Mouse (Mus musculus) midbrain, embryonic 11.5 days (tissue): ENCODE data around the gene Lrrc61. TPM values are rescaled to one million over a fixed set of nuclear protein-coding genes. Genes with fewer than 3 reads are reported as not detected.

Source experiments
- ATAC-seq: fragments of 200-750 bp; cut with Nextera tagmentation; 2 replicates; pipeline ENCODE4 v1.8.0; 2017; ENCODE audit warnings: moderate TSS enrichment, moderate library complexity; ENCODE audit not compliant: low FRiP score
- DNase-seq: peaks from one replicate; pipeline ENCODE4 v3.0.0; 2015; ENCODE audit warnings: low spot score; ENCODE audit errors: missing footprints
- H3K27ac ChIP-seq: fragments of 300-500 bp; sonication (generic); 2 replicates; pipeline ENCODE4 v1.5.1; 2014; ENCODE audit warnings: low read depth, low read length
- H3K27me3 ChIP-seq: fragments of 300-500 bp; sonication (generic); 2 replicates; pipeline ENCODE4 v1.6.1; 2014; ENCODE audit warnings: mild to moderate bottlenecking, low read length, moderate library complexity, mixed read lengths; ENCODE audit not compliant: control insufficient read depth, insufficient read depth
- H3K36me3 ChIP-seq: fragments of 300-500 bp; sonication (generic); 2 replicates; pipeline ENCODE4 v1.6.1; 2014; ENCODE audit warnings: mild to moderate bottlenecking, low read length, moderate library complexity, mixed read lengths; ENCODE audit not compliant: control insufficient read depth, insufficient read depth
- H3K4me1 ChIP-seq: fragments of 300-500 bp; sonication (generic); 2 replicates; pipeline ENCODE4 v1.6.1; 2014; ENCODE audit warnings: low read length; ENCODE audit not compliant: control insufficient read depth, insufficient read depth
- H3K4me2 ChIP-seq: fragments of 300-500 bp; sonication (generic); 2 replicates; pipeline ENCODE4 v1.6.1; 2014; ENCODE audit warnings: mild to moderate bottlenecking, moderate library complexity
- H3K4me3 ChIP-seq: fragments of 300-500 bp; sonication (generic); 2 replicates; pipeline ENCODE4 v1.5.1; 2014; ENCODE audit warnings: low read depth, low read length
- H3K9ac ChIP-seq: fragments of 300-500 bp; sonication (generic); 2 replicates; pipeline ENCODE4 v1.6.1; 2014; ENCODE audit warnings: low read length
- H3K9me3 ChIP-seq: fragments of 300-500 bp; sonication (generic); 2 replicates; pipeline ENCODE4 v1.6.1; 2016; ENCODE audit warnings: low read length; ENCODE audit not compliant: control insufficient read depth
- WGBS: fragments of 180-500 bp; shearing (Covaris S2); extraction: QIAGEN DNeasy Blood & Tissue Kit; methylation state at CpG from one replicate; pipeline ENCODE4 v1.1.7; 2014; 5-methylcytosine and 5-hydroxymethylcytosine counted together
- polyA plus RNA-seq: library from polyadenylated mRNA; unstranded; fragments of >200 nt; fragmentation: Nextera tagmentation; extraction: Ambion mirVana; gene quantifications from 2 replicates; pipeline ENCODE4 v1.2.1, GENCODE M21; 2014

The Lrrc61 gene
- polyA plus RNA-seq, 1 experiment from 2014 or later = 15.5 TPM

DNA sequence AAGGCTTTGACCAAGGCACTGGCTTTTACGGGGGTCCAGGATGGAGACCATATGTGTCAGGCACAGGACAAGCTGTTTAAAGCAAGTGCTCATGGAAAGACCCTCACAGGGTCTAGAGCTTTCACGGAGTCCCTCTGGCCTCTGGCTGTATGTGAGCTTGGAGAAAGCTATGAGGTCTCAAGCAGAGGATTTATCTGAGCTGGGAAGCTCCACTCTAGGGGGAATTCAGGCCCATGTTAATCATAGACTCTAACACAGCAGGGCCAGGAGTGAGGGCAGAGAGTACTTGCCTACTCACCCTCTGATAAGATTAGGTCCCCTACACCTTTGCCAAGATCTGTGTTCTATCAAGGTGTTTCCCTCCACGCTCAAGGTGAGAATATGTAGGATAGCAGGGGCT, 12.0 kb upstream of the Lrrc61 start:
- Histone ChIP-seq H3K36me3 (no peaks in the 10 kb centered on the region), H3K9me3 (no peaks in the 10 kb centered on the region), H3K4me2 (no peak overlapping the region), H3K9ac (no peak overlapping the region), H3K27me3 (no peaks in the 10 kb centered on the region), H3K27ac (no peak overlapping the region), H3K4me1 (peaks cover 10% of the 10 kb centered on the region), H3K4me3 (no peak overlapping the region)
- WGBS = 91% methylated on average over 3 of the region's 3 CpGs
- no peak for DNase-seq
- ATAC-seq = no peak

DNA sequence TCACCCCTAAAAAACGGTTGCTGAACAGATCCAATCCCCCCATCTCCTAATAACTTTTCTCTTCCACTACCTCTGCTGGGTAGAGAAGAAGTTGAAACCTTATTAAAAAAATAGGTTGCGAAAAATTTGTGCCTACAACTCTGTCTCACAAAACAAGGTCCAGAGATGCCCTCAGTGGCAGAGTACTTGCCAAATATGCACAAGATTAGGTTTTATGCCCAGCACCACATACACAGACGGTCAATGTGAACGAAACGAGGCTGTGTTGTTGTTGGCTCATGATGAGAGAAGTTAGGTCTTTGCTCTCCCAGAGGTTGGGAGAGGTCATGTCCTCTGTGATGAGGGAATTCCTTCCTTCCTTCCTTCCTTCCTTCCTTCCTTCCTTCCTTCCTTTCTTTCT, 9.3 kb upstream of the Lrrc61 start:
- no peak for ATAC-seq
- 86% methylated on average over 5 of the region's 5 CpGs for WGBS
- DNase-seq = no peak
- Histone ChIP-seq H3K4me1 (no peaks in the 10 kb centered on the region), H3K36me3 (no peaks in the 10 kb centered on the region), H3K9me3 (no peaks in the 10 kb centered on the region), H3K4me2 (no peak overlapping the region), H3K27ac (no peak overlapping the region), H3K9ac (no peak overlapping the region), H3K4me3 (no peak overlapping the region), H3K27me3 (no peaks in the 10 kb centered on the region)

DNA sequence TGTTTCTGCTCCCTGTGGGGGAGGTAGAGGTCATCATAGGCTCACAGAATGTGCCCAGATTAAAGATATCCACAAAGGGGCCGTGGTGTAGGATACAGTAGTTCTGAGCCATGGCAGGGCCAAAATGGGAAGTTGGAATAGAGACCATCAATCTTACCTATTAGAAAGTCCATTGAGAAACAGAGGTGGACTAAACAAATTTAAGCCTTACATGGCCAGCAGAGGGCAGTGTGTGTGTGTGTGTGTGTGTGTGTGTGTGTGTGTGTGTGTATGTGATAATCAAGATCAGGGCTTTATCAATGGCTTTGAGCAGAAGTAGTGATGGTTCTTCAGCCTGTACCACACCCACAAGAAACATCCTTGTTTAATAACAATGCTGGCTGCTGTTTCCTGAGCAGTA, 8.3 kb upstream of the Lrrc61 start:
- DNase-seq (no peak), ATAC-seq (no peak)
- H3K27me3 ChIP-seq = no peaks in the 10 kb centered on the region
- H3K4me1 ChIP-seq = no peaks in the 10 kb centered on the region
- H3K4me2 ChIP-seq = no peak overlapping the region
- no peak overlapping the region for H3K4me3 ChIP-seq
- H3K9me3 ChIP-seq = no peaks in the 10 kb centered on the region
- WGBS = 60% methylated on average over 1 of the region's 1 CpGs
- no peak overlapping the region for H3K27ac ChIP-seq
- H3K9ac ChIP-seq = no peak overlapping the region
- H3K36me3 ChIP-seq = no peaks in the 10 kb centered on the region

DNA sequence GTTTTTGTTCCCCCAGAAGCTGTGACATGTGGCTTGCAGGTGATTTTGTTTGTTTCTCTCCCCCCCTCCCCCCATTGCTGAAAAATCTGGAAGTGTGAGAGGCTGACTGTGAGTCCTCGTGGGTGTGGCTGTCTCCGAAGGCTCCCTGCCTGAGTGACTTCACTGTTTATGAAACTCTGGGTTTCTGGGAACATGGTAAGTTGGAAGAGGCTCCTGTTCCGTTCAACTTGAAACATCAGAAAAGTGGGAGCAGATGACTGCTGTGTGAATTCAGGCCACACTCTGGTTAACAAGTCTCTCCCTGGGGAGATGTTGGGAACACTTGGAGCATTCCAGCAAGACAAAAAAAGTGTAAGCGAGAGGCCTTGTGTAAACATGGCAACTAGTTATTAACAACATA, 7.7 kb upstream of the Lrrc61 start:
- no peak for ATAC-seq
- WGBS = 72% methylated on average over 4 of the region's 4 CpGs

DNA sequence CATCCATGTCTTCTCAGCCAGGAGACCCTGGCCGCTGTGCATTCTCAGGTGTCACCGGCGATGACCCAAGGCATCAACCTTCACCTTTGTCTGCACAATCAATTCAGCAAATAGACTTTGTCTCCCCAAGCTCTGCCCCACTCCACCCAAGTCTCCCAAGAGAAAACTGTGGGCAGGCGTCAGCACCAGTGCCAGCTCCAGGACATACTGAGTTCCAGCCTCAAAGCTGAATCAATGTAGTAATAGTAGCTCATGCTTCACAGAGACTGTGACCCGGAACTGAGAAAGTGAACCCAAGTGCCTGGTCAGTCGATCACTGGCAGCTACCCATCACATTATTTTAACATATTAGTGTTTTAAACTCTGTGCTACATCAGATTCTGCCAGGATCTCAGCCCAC, 6.3 kb upstream of the Lrrc61 start:
- Histone ChIP-seq H3K9me3 (no peaks in the 10 kb centered on the region), H3K36me3 (no peaks in the 10 kb centered on the region), H3K4me3 (no peak overlapping the region), H3K27ac (no peak overlapping the region), H3K9ac (no peak overlapping the region), H3K27me3 (no peaks in the 10 kb centered on the region), H3K4me1 (no peaks in the 10 kb centered on the region), H3K4me2 (no peak overlapping the region)
- no peak for ATAC-seq
- DNase-seq = peak; percentile 53
- WGBS = 91% methylated on average over 6 of the region's 6 CpGs

More for the DNA sequence above, 7.7 kb upstream of the Lrrc61 start:
- H3K4me1 ChIP-seq = no peaks in the 10 kb centered on the region
- no peak overlapping the region for H3K4me2 ChIP-seq
- DNase-seq = peak; percentile 66
- H3K27me3 ChIP-seq = no peaks in the 10 kb centered on the region
- H3K9ac ChIP-seq = no peak overlapping the region
- H3K4me3 ChIP-seq = no peak overlapping the region
- no peaks in the 10 kb centered on the region for H3K9me3 ChIP-seq
- no peaks in the 10 kb centered on the region for H3K36me3 ChIP-seq
- no peak overlapping the region for H3K27ac ChIP-seq

DNA sequence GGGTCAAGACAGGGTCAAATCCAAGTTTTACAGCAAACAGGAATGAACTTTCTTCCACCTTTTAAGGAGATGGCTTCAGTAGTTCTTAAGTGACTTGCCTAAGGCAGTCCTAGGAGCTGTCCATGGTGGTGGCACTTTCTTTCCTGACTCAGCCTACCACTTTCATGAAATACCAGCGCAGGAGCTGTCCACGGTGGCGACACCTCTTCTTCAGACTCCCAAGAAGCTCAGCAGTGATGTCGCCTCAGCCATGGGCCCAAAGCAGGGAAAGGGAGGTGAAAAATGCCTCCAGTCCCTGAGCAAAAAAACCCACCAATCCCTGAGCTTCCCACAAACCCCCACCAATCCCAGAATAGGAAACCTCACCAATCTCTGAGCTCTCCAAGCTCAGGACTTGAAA, 1.7 kb upstream of the Lrrc61 start:
- Histone ChIP-seq H3K4me3 (no peak overlapping the region), H3K36me3 (no peaks in the 10 kb centered on the region), H3K27ac (no peak overlapping the region), H3K9me3 (no peaks in the 10 kb centered on the region), H3K9ac (no peak overlapping the region), H3K4me2 (no peak overlapping the region), H3K4me1 (peaks cover 12% of the 10 kb centered on the region), H3K27me3 (no peaks in the 10 kb centered on the region)
- ATAC-seq = no peak
- 80% methylated on average over 4 of the region's 4 CpGs for WGBS
- peak; percentile 33 for DNase-seq

DNA sequence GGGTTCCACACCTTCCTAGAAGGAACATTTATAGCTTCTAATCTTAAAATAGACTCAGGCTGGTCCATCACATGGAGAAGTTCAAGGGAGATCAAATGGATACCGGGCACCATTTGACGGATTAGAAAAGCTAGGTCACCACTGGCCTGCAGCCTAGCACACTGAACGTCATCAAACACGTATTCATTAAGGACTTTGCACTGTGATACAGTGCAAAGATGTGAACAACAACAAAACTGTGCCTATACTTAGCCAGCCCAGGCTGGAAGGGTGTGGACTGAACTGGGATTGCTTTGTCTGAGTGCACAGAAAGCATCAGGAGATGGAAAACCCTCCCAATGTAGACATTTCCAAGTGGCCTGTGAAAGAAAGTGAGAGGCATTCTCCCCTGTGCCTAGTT, 777 bp upstream of the Lrrc61 start:
- peaks cover 12% of the 10 kb centered on the region for H3K4me1 ChIP-seq
- peak; percentile 12; the same call in 1 of the 2 replicates for ATAC-seq
- H3K4me3 ChIP-seq = peak overlapping the region; percentile 55
- H3K9ac ChIP-seq = peak overlapping the region; percentile 81
- no peak for DNase-seq
- peak overlapping the region; percentile 82 for H3K4me2 ChIP-seq
- H3K36me3 ChIP-seq = no peaks in the 10 kb centered on the region
- H3K27ac ChIP-seq = peak overlapping the region; percentile 93
- 84% methylated on average over 4 of the region's 4 CpGs for WGBS
- H3K27me3 ChIP-seq = no peaks in the 10 kb centered on the region
- no peaks in the 10 kb centered on the region for H3K9me3 ChIP-seq

DNA sequence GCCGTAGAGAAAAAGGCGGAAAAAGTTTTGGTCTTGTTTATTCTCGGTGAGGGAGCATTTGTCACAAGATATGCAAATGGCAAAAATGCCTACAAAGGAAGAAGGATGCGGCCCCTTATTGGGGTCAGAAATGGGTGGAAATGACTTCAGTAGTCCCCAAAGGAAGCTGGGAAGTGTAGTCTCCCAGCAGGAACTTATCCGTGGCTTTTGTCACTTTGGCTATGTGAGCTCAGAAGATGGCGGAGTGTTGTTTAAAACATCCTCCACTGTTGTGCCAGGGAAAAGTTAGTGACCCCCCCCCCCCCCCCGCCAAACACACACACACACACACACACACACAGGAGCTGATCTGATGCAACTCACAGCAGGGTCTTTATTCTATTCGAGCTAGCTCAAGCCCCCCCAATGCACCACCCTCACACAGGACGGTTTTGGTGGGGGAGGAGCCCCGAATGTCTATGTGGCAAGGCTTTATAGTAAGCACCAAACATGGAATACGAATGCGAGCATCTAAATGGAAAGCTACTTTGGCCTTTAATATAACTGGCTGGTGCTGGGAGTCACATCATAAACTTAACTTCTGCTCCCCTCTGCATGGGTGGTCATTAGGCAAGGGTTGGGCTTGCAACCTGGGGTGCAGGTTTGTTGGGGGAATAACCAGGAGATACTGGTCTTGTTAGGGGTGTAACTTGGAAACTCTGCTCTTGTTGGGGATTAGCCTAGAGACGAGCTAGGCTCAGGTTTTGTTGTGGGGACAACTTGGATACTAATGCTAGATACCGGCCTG, 701 bp downstream of the Lrrc61 start:
- Histone ChIP-seq H3K36me3 (no peaks in the 10 kb centered on the region), H3K4me3 (peak overlapping the region; percentile 55), H3K9me3 (no peaks in the 10 kb centered on the region), H3K27ac (peak overlapping the region; percentile 93), H3K27me3 (no peaks in the 10 kb centered on the region), H3K4me1 (peaks cover 12% of the 10 kb centered on the region), H3K4me2 (peak overlapping the region; percentile 82), H3K9ac (peak overlapping the region; percentile 81)
- ATAC-seq = peak; percentile 87
- WGBS = 28% methylated on average over 14 of the region's 14 CpGs
- DNase-seq = no peak

DNA sequence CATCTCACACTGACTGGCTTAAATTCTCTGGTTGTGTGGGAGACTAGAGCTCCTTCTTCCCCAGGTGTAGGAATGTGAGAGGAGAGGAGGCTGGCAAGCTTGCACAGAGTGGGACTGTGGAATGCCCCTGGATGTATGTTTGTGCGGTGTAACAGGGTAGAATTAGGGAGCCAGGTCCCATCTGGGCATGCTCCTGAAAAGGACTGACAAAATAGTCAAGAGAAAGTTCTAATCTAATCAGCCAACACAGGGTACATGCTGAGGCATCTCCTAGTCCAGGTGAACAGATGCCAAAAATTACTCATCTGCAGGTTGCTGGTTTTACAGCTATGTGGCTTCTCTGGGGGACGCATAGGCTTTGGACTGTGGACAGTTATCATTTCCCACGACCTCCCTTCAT, 1.4 kb downstream of the Lrrc61 start:
- 83% methylated on average over 3 of the region's 3 CpGs for WGBS
- ATAC-seq (no peak), DNase-seq (no peak)
- no peaks in the 10 kb centered on the region for H3K27me3 ChIP-seq
- H3K9ac ChIP-seq = peak overlapping the region; percentile 81; the same call in 1 of the 2 replicates
- H3K4me3 ChIP-seq = no peak overlapping the region
- peak overlapping the region; percentile 82; the same call in 1 of the 2 replicates for H3K4me2 ChIP-seq
- H3K4me1 ChIP-seq = peaks cover 12% of the 10 kb centered on the region
- no peaks in the 10 kb centered on the region for H3K36me3 ChIP-seq
- H3K9me3 ChIP-seq = no peaks in the 10 kb centered on the region
- H3K27ac ChIP-seq = no peak overlapping the region
